Mouse (Mus musculus) Patski (cell line): ENCODE data around the gene Nufip2. TPM values are rescaled to one million over a fixed set of nuclear protein-coding genes. Genes with fewer than 3 reads are reported as not detected.
"Not testable (repeated sequence)": the region's sequence is repeated elsewhere in the genome, so short reads cannot be mapped to it uniquely, and the experiment has no call there.

Experiments
- ATAC-seq: fragments of 100-300 bp; one replicate; pipeline ENCODE4 v1.8.0; 2021
- CTCF ChIA-PET: fragments of 350-600 bp; sonication (Branson Sonifier 250); formaldehyde crosslinking; loops from one replicate; lab custom pipeline; 2022; ENCODE audit warnings: inconsistent platforms; lab: Charles Lee
- POLR2A ChIA-PET: fragments of 350-600 bp; sonication (Branson Sonifier 250); formaldehyde crosslinking; loops from one replicate; lab custom pipeline; 2022; ENCODE audit warnings: antibody characterized with exemption, inconsistent platforms; lab: Charles Lee
- DNase-seq: peaks from one replicate; pipeline ENCODE4 v3.0.0-alpha.2; 2011; ENCODE audit warnings: low read depth, low spot score
- H3K27me3 ChIP-seq: fragments of 371-371 bp; one replicate; pipeline ENCODE4 v1.5.1; 2021
- CTCF ChIP-seq: fragments of 100-300 bp; IDR thresholded peaks from one replicate; pipeline ENCODE4 v1.5.1; 2021
- in situ Hi-C: fragments of 300-500 bp; cut with MboI; formaldehyde crosslinking; loops from 3 replicates; pipeline ENCODE4 v1.11.1; 2018; ENCODE audit warnings: low pct_unique_long_range_greater_than_20kb, mixed read lengths
- polyA plus RNA-seq: library from polyadenylated mRNA; unstranded; gene quantifications from one replicate; pipeline ENCODE4 v1.2.3, GENCODE M21; 2021

Nufip2 gene
- polyA plus RNA-seq, 1 experiment from 2014 or later = 50.3 TPM

DNA sequence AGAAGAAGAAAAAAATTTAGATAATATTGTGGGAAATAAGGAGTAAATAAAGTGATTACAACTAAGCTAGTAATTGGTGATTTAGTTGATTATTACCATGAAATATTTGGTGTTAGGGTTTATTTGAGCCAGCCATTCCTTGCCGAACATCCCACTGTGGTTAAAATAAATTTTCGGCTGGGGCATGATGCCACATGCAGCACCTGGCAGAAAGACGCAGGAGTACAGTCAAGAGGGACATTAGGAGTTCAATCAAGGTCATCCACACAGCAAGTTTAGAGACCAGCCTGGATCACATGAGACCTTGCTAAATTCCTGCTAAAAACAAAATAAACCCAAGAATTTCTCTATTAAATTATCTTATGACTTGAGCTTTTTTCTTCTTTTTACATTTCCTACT lies 23.1 kb downstream of the Nufip2 start:
- no peak for DNase-seq
- no peaks in the 10 kb centered on the region for H3K27me3 ChIP-seq
- no peak for TF ChIP-seq CTCF
- no peak for ATAC-seq
- in situ Hi-C loops = no loop called here
- ChIA-PET CTCF (interaction anchor here (1.0 kb wide), 1 partner anchor 16 kb away, joined by 3 read pairs; no protein-coding TSS in a partner anchor), POLR2A (no interaction called here)

DNA sequence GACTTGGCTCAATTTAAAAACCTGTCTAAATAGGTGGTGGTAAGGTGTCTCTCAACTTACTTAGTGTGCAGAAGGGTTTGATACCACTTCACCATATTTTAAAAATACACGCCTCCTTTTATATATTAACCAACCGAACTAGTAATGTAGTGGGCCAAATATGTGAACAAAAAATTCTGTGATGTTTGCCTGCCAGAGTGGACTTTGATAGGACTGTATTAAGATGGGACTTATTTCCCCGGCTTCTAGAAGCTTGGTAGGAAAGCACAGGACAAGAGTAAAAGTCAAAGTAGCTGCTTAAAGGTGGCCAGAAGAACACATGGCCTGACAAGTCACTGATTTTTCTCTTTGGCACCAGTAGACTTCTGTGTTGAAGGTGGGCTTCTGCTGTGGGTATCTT lies 27.8 kb downstream of the Nufip2 start:
- in situ Hi-C loops = no loop called here
- no peak for TF ChIP-seq CTCF
- H3K27me3 ChIP-seq = no peaks in the 10 kb centered on the region
- POLR2A ChIA-PET = no interaction called here
- no peak for ATAC-seq
- CTCF ChIA-PET = no interaction called here
- DNase-seq = no peak

DNA sequence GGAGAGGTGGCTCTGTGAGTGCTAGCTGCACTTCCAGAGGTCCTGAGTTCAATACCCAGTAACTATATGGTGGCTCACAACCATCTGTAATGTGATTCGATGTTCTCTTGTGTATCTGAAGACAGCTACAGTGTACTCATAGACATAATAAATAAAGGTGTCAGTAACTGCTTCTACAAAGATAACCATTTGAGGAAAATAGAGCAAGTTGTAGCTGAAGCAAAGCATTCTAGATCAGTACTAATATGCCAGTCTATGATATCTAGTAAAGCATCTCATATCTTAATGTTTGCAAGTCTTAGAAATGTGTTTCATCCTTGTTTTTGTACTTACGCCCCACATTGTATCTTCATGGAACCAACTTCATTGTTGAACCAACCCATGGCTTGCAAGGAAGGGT lies 33.1 kb downstream of the Nufip2 start:
- POLR2A ChIA-PET = no interaction called here
- ATAC-seq (no peak), DNase-seq (no peak)
- in situ Hi-C loops = no loop called here
- CTCF ChIA-PET = interaction anchor here (1.1 kb wide), 1 partner anchor 22 kb away, joined by 3 read pairs; no protein-coding TSS in a partner anchor
- H3K27me3 ChIP-seq = no peaks in the 10 kb centered on the region
- TF ChIP-seq CTCF = no peak

DNA sequence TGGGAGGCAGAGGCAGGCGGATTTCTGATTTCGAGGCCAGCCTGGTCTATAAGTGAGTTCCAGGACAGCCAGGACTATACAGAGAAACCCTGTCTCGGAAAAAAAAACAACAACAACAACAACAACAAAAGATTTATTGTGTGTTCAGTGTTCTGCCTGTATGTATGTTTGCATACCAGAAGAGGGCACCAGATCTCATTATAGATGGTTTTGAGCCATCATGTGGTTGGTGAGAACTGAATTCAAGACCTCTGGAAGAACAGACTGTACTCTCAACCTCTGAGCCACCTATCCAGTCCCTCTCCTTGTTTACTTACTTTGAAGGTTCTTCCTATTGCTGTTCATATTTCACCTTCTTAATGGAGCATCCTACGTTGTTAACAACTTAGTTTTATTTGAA lies 35.4 kb downstream of the Nufip2 start:
- DNase-seq (no peak), ATAC-seq (no peak)
- H3K27me3 ChIP-seq = no peaks in the 10 kb centered on the region
- peak; percentile 39 for TF ChIP-seq CTCF
- ChIA-PET POLR2A (no interaction called here), CTCF (no interaction called here)
- in situ Hi-C loops = no loop called here

DNA sequence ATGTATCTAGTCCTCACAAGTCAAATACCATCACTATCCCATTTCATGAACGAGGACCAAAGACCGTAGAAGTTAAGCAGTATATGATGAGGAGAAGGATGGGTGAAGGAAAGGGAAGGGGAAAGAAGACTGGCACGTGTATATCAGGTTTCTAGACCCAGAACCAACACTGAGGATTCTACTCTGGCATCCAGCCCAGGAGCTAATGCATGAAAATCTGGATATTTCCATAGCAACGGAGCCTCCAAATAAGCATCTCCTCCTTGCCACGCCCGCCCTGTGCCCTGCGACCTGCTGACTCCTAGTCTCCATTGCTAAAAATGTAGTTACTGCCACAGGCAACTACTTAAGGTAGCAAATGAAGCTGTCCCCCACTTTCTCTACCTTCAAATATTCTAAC lies 38.8 kb downstream of the Nufip2 start:
- no peaks in the 10 kb centered on the region for H3K27me3 ChIP-seq
- in situ Hi-C loops = no loop called here
- TF ChIP-seq CTCF = no peak
- DNase-seq (no peak), ATAC-seq (no peak)
- CTCF ChIA-PET = no interaction called here
- POLR2A ChIA-PET = no interaction called here

DNA sequence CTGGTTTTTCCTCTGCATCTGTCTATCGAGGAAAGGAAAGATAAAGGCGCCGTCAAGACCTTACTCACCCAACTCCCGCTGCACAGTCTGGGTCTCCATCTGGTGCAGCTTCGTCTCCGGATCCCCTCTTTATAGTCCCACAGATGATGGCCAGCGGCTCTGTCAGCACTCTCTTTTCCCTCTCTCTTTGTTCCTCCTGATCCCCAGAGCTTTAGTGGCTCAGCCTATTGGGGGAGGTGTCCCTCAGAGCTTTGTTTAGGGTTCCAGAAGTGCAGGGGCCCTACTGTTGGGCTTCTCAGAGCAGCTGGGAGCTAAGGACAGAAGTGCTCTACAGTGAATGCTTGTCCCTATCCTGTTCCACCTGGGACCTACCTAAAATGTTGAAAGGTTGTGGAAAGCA lies 39.2 kb downstream of the Nufip2 start, which contains the start of gene Cryba1:
TSS of gene Cryba1 (minus strand) at position 101 of the 400 bp plus-strand sequence.
- in situ Hi-C loops = no loop called here
- ChIA-PET POLR2A (no interaction called here), CTCF (interaction anchor here (0.7 kb wide), 1 partner anchor 8 kb away, joined by 3 read pairs; no protein-coding TSS in a partner anchor)
- DNase-seq (no peak), ATAC-seq (no peak)
- no peak for TF ChIP-seq CTCF
- H3K27me3 ChIP-seq = no peaks in the 10 kb centered on the region

DNA sequence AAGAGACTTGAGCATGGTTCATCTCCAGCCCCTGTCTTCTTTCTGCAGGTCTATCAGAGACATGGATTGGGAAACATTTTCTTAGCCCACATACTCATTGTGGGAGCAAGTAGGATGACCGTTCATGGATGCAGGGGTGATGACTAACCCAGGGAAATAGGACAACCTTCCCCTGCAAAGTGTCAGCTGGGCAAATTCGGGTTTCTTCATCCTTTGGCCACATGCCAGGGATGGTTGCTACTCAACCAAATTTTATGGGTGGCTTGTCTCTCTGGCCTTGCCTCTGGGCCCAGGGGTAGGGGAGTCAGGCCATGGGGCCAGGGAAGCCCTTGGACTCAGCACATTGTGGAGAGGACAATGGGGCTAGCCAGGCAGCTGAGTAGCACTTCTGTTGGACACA lies 42.6 kb downstream of the Nufip2 start:
- peak; percentile 62 for ATAC-seq
- DNase-seq = peak; percentile 51
- POLR2A ChIA-PET = no interaction called here
- H3K27me3 ChIP-seq = no peaks in the 10 kb centered on the region
- in situ Hi-C loops = no loop called here
- TF ChIP-seq CTCF = no peak
- CTCF ChIA-PET = interaction anchor here (0.9 to 1.6 kb wide), 2 partner anchors 8 to 9 kb away, joined by 3 to 4 read pairs; no protein-coding TSS in a partner anchor

DNA sequence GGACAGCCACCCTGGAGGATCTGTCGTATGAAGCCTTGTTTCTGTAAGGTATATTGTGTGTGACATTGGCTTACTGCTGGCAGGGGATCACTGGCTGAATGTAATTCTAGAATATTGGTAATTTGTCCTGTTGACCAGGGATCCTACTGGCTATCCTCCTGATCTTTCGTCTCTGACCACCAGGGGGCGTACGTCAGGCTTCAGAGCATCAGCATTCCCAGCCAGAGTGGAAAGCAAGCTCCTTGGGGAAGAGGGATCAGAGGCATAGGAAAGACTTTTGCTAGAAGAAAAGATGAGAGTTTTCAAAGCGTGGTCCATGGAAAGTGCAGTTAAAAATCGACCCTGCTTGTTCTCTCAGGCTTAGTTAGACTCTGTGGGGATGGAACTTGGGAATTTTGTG lies 51.3 kb downstream of the Nufip2 start:
- ATAC-seq (peak; percentile 57), DNase-seq (peak; percentile 22)
- in situ Hi-C loops = loop anchor here (5.0 kb wide), 1 partner anchor 55 kb away; no protein-coding TSS in a partner anchor
- CTCF ChIA-PET = interaction anchor here (0.6 to 2.1 kb wide), 17 partner anchors 8 to 83 kb away, joined by 3 to 9 read pairs (median 3); no protein-coding TSS in a partner anchor
- TF ChIP-seq CTCF = peak; percentile 92
- no peaks in the 10 kb centered on the region for H3K27me3 ChIP-seq
- POLR2A ChIA-PET = interaction anchor here (0.6 to 1.4 kb wide), 2 partner anchors 27 to 56 kb away, joined by 3 read pairs; no protein-coding TSS in a partner anchor

DNA sequence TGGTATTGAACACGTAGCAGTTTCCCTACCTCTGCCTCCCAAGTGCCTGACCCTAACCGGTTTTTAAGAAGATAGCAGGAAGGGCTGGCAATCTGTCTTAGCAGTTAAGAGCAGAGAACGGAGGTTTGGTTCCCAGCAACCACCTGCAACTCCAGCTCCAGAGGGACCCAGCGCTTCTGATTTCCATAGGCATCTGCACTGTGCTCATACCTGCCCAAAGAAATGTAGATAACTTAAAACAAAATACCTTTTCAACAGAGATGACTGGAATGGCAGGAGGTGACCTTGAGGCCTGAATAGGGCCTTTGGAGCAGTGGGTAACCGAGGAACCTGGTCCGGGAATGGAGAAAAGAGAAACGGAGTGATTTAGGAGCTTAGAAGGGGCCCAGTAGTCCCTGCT lies 52.6 kb downstream of the Nufip2 start:
- DNase-seq = no peak
- no peaks in the 10 kb centered on the region for H3K27me3 ChIP-seq
- TF ChIP-seq CTCF = no peak
- in situ Hi-C loops = loop anchor here (5.0 kb wide), 1 partner anchor 54 kb away; no protein-coding TSS in a partner anchor
- ChIA-PET POLR2A (no interaction called here), CTCF (interaction anchor here (1.1 to 1.4 kb wide), 2 partner anchors 9 to 10 kb away, joined by 3 to 4 read pairs; no protein-coding TSS in a partner anchor)
- ATAC-seq = no peak

DNA sequence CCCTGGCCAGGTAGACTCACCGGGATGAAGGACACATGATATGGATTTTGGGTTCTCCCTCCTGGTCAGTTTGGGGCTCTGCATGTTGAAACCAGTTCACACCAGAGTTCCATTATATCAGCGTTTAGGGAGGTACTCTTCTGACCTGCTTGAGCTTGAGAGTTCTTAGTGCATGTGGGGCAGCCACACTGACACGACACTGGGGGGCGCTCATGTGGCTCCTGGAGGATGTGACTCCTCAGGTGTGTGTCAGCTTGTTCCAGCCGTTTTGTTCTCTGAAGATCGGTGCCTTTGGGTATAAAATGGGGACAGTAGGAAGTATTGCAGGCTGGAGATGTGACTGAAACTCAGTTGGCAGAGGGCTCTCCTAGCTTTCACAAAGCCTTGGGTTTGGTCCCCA lies 58.0 kb downstream of the Nufip2 start:
- DNase-seq (no peak), ATAC-seq (no peak)
- no peaks in the 10 kb centered on the region for H3K27me3 ChIP-seq
- in situ Hi-C loops = loop anchor here (10.0 kb wide), 2 partner anchors 71 to 211 kb away; no protein-coding TSS in a partner anchor
- ChIA-PET CTCF (interaction anchor here (0.7 to 2.4 kb wide), 6 partner anchors 9 to 78 kb away, joined by 3 to 8 read pairs (median 4); no protein-coding TSS in a partner anchor), POLR2A (no interaction called here)
- TF ChIP-seq CTCF = peak; percentile 60

DNA sequence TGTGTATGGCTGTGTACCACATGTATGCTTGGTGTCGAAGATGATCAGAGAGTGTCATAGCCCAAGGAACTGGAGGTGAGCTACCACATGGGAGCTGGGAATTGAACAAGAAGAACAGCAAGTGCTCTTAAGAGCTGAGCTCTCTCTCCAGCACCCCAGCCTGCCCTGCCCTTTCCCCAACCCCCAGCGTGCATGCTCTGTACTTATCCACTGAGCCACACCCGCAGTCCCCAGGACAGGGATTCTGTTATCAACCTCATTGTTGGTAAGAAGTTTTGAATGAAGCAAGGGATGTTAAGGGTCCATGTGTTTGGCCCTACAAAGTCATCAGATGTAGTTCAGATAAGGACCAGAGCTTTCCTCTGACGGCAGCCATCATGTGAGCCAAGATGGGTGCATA lies 60.7 kb downstream of the Nufip2 start:
- in situ Hi-C loops = loop anchor here (10.0 kb wide), 2 partner anchors 68 to 208 kb away; no protein-coding TSS in a partner anchor
- ChIA-PET CTCF (no interaction called here), POLR2A (no interaction called here)
- no peak for DNase-seq
- no peak for TF ChIP-seq CTCF
- no peak for ATAC-seq
- H3K27me3 ChIP-seq = no peaks in the 10 kb centered on the region

DNA sequence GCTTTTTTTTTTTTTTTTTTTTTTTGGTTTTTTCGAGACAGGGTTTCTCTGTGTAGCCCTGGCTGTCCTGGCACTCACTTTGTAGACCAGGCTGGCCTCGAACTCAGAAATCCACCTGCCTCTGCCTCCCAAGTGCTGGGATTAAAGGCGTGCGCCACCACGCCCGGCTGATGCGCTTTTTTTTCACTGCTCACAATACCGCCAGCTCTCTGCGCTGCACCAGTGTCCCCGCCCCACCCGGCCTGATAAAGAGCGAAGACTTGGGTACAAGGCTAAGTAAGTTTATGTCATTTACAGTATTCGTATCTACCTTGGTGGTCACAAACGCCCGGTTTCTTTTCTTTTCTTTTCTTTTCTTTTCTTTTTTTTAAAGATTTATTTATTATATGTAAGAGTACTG lies 61.1 kb downstream of the Nufip2 start:
- ATAC-seq, DNase-seq, CTCF ChIA-PET, POLR2A ChIA-PET, H3K27me3 ChIP-seq: not testable (repeated sequence)
- in situ Hi-C loops = loop anchor here (10.0 kb wide), 2 partner anchors 68 to 208 kb away; no protein-coding TSS in a partner anchor
